Mouse (Mus musculus) adrenal gland, postnatal 25 days (tissue): ENCODE data around the gene Bex1. TPM values are rescaled to one million over a fixed set of nuclear protein-coding genes. Genes with fewer than 3 reads are reported as not detected.
"Not testable (repeated sequence)": the region's sequence is repeated elsewhere in the genome, so short reads cannot be mapped to it uniquely, and the experiment has no call there.

Experiments
- DNase-seq: peaks from one replicate; pipeline ENCODE4 v3.0.0; 2021; ENCODE audit warnings: mixed read lengths
- long read RNA-seq: library from polyadenylated mRNA; stranded (forward); transcript quantifications from one replicate; pipeline ENCODE4 v2.0.0, GENCODE M21; 2021
- total RNA-seq: library from RNA; stranded (reverse); gene quantifications from 2 replicates; pipeline ENCODE4 v1.2.3, GENCODE M21; 2021

The Bex1 gene
- 12.5 and 12.7 TPM in 2 replicates for total RNA-seq
- long read RNA-seq, partial matches to known transcripts, result 0 of 9 reads
- long read RNA-seq, other reads (novel, unspliced or antisense), result 5 of 9 reads

- not testable (repeated sequence) for DNase-seq
Measured at GRCm38 (mm10) chrX:136214729-136215677, at the start of gene Bex1, which contains the start of gene Tceal7. Gene Bex1, minus strand, starts transcription at chrX:136215513. Gene Tceal7, plus strand, starts transcription at chrX:136214779.

GRCm38 (mm10) chrX:136252023-136252729 lies 36.9 kb upstream of the Bex1 start:
- DNase-seq, result peak; percentile 2

- no peak for DNase-seq
Measured at GRCm38 (mm10) chrX:136249671-136250070, 34.4 kb upstream of the Bex1 start.

- DNase-seq, result peak; percentile 32
Measured at GRCm38 (mm10) chrX:136248811-136249210, 33.5 kb upstream of the Bex1 start.

GRCm38 (mm10) chrX:136245521-136246071 lies 30.3 kb upstream of the Bex1 start:
- DNase-seq, result peak; percentile 20

- DNase-seq, result peak; percentile 74
Measured at GRCm38 (mm10) chrX:136244574-136245229, 29.4 kb upstream of the Bex1 start, which contains the start of gene Tceal9. Gene Tceal9, plus strand, starts transcription at chrX:136245079.

- no peak for DNase-seq
Measured at GRCm38 (mm10) chrX:136243181-136243580, 27.9 kb upstream of the Bex1 start.

GRCm38 (mm10) chrX:136238118-136238517 lies 22.8 kb upstream of the Bex1 start:
- DNase-seq, result peak; percentile 22

- no peak for DNase-seq
Measured at GRCm38 (mm10) chrX:136227768-136228167, 12.5 kb upstream of the Bex1 start.

- DNase-seq, result no peak
Measured at GRCm38 (mm10) chrX:136223714-136224113, 8.4 kb upstream of the Bex1 start.

- DNase-seq, result no peak
Measured at GRCm38 (mm10) chrX:136216303-136216702, 990 bp upstream of the Bex1 start.

- DNase-seq, result no peak
Measured at GRCm38 (mm10) chrX:136213396-136213795, 1.9 kb downstream of the Bex1 start.

- no peak for DNase-seq
Measured at GRCm38 (mm10) chrX:136204406-136204805, 10.9 kb downstream of the Bex1 start.

- no peak for DNase-seq
Measured at GRCm38 (mm10) chrX:136203664-136204066, 11.6 kb downstream of the Bex1 start, which contains the start of gene Tceal5. Gene Tceal5, minus strand, starts transcription at chrX:136203876.

- no peak for DNase-seq
Measured at GRCm38 (mm10) chrX:136203257-136203656, 12.1 kb downstream of the Bex1 start.

GRCm38 (mm10) chrX:136196873-136197272 lies 18.4 kb downstream of the Bex1 start:
- DNase-seq, result peak; percentile 30

GRCm38 (mm10) chrX:136195193-136195944 lies 19.9 kb downstream of the Bex1 start:
- no peak for DNase-seq

GRCm38 (mm10) chrX:136183107-136183506 lies 32.2 kb downstream of the Bex1 start:
- DNase-seq, result no peak

- DNase-seq, result no peak
Measured at GRCm38 (mm10) chrX:136180897-136181553, 34.3 kb downstream of the Bex1 start.

GRCm38 (mm10) chrX:136172786-136173185 lies 42.5 kb downstream of the Bex1 start:
- DNase-seq, result no peak
